Mouse (Mus musculus) G1E (cell line): Measurements from ENCODE around the gene Dpp4.

Source experiments
- CTCF ChIP-seq: IDR thresholded peaks from 2 replicates; pipeline ENCODE4 v1.5.1; 2012; ENCODE audit warnings: low read depth, low read length, inconsistent platforms, mixed read lengths
- GATA1 ChIP-seq: IDR thresholded peaks from 2 replicates; pipeline ENCODE4 v1.6.1; 2012; ENCODE audit warnings: borderline replicate concordance, low read length, inconsistent platforms, mixed read lengths
- GATA2 ChIP-seq: IDR thresholded peaks from 2 replicates; pipeline ENCODE4 v1.6.1; 2012; ENCODE audit warnings: low read depth, low read length, inconsistent platforms, borderline replicate concordance
- POLR2AphosphoS5 ChIP-seq: IDR thresholded peaks from 2 replicates; pipeline ENCODE4 v1.6.1; 2012; ENCODE audit warnings: low read depth, low read length, inconsistent platforms; ENCODE audit not compliant: insufficient replicate concordance
- TAL1 ChIP-seq: conservative IDR thresholded peaks from 2 replicates; pipeline ENCODE4 v1.6.1; 2012; ENCODE audit warnings: low read depth, low read length, inconsistent platforms, mixed read lengths

DNA sequence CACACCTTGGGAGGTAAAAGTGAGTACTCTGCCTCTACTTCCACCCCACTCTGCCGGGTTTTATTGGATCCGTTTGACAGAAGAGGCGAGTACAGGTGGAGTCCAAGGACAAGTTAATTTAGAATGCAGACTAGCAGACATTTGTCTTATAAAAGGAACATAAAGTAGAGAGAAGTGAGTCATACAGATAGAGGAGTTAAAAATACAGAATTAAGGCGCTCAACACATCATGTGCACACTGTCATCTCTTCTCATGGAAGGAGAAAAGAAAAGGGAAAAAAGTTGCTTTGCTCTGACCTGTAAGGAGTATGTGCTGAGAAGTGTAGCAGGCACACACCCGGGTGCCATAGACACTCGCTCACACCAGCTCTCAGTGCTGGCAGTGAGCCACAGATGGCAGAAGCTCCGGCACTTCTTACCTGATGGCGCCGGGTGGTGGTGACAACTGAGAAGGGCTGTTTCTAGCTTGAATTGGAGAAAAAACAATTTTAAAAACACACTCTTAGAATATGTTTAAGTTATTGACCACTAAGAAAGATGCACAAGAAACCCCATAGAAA, 88.9 kb downstream of the Dpp4 start:
- TF ChIP-seq CTCF (no peak), POLR2AphosphoS5 (no peak), GATA2 (no peak), GATA1 (no peak), TAL1 (no peak)
